Mouse (Mus musculus) liver, embryonic 12.5 days (tissue): Measurements from ENCODE around the gene Sorcs2. TPM values are rescaled to one million over a fixed set of nuclear protein-coding genes. Genes with fewer than 3 reads are reported as not detected.
"Not testable (repeated sequence)": the region's sequence is repeated elsewhere in the genome, so short reads cannot be mapped to it uniquely, and the experiment has no call there.

Experiments
- ATAC-seq: fragments of 200-750 bp; cut with Nextera tagmentation; 2 replicates; pipeline ENCODE4 v1.8.0; 2017; ENCODE audit warnings: moderate number of reproducible peaks, mild to moderate bottlenecking, moderate library complexity
- H3K27ac ChIP-seq: fragments of 300-500 bp; sonication (generic); 2 replicates; pipeline ENCODE4 v1.5.1; 2016; ENCODE audit warnings: mild to moderate bottlenecking
- H3K27me3 ChIP-seq: fragments of 300-500 bp; sonication (generic); replicated peaks from 2 replicates; pipeline ENCODE4 v1.6.1; 2016; ENCODE audit warnings: mild to moderate bottlenecking, moderate library complexity
- H3K36me3 ChIP-seq: fragments of 300-500 bp; sonication (generic); 2 replicates; pipeline ENCODE4 v1.6.1; 2016; ENCODE audit warnings: mild to moderate bottlenecking, moderate library complexity
- H3K4me1 ChIP-seq: fragments of 300-500 bp; sonication (generic); 2 replicates; pipeline ENCODE4 v1.6.1; 2016
- H3K4me2 ChIP-seq: fragments of 300-500 bp; sonication (generic); 2 replicates; pipeline ENCODE4 v1.6.1; 2016; ENCODE audit warnings: mild to moderate bottlenecking, moderate library complexity
- H3K4me3 ChIP-seq: fragments of 300-500 bp; sonication (generic); 2 replicates; pipeline ENCODE4 v1.5.1; 2016; ENCODE audit warnings: mild to moderate bottlenecking, moderate library complexity
- H3K9ac ChIP-seq: fragments of 300-500 bp; sonication (generic); 2 replicates; pipeline ENCODE4 v1.6.1; 2016; ENCODE audit warnings: mild to moderate bottlenecking, moderate library complexity
- H3K9me3 ChIP-seq: fragments of 300-500 bp; sonication (generic); replicated peaks from 2 replicates; pipeline ENCODE4 v1.6.1; 2016; ENCODE audit warnings: mild to moderate bottlenecking, moderate library complexity
- WGBS: fragments of 180-500 bp; shearing (Covaris S2); methylation state at CpG from one replicate; pipeline ENCODE4 v1.1.7; 2016; ENCODE audit not compliant: insufficient replicate concordance; 5-methylcytosine and 5-hydroxymethylcytosine counted together
- polyA plus RNA-seq: library from polyadenylated mRNA; unstranded; fragments of >200 nt; fragmentation: Nextera tagmentation; extraction: Ambion mirVana; gene quantifications from 2 replicates; pipeline ENCODE4 v1.2.1, GENCODE M21; 2016

Sorcs2 gene
- polyA plus RNA-seq, 1 experiment from 2014 or later = 1.2 TPM

- H3K9me3 ChIP-seq = no peaks in the 10 kb centered on the region
- H3K4me2 ChIP-seq = no peak overlapping the region
- WGBS = 66% methylated on average over 6 of the region's 6 CpGs
- no peaks in the 10 kb centered on the region for H3K4me1 ChIP-seq
- no peak overlapping the region for H3K27ac ChIP-seq
- H3K9ac ChIP-seq = no peak overlapping the region
- ATAC-seq = no peak
- no peaks in the 10 kb centered on the region for H3K36me3 ChIP-seq
- no peak overlapping the region for H3K4me3 ChIP-seq
- H3K27me3 ChIP-seq = no peaks in the 10 kb centered on the region
These were observed 123.1 kb downstream of the Sorcs2 start for GRCm38 (mm10) chr5:36274684-36275394.

- H3K4me3 ChIP-seq = no peak overlapping the region
- H3K36me3 ChIP-seq = no peaks in the 10 kb centered on the region
- no peak for ATAC-seq
- H3K4me2 ChIP-seq = no peak overlapping the region
- no peak overlapping the region for H3K27ac ChIP-seq
- H3K4me1 ChIP-seq = no peaks in the 10 kb centered on the region
- WGBS = 65% methylated on average over 3 of the region's 3 CpGs
- H3K9me3 ChIP-seq = no peaks in the 10 kb centered on the region
- no peaks in the 10 kb centered on the region for H3K27me3 ChIP-seq
- no peak overlapping the region for H3K9ac ChIP-seq
These were observed 130.7 kb downstream of the Sorcs2 start for GRCm38 (mm10) chr5:36267194-36267769.

- WGBS = 67% methylated on average over 12 of the region's 12 CpGs
- Histone ChIP-seq H3K27me3 (no peaks in the 10 kb centered on the region), H3K36me3 (no peaks in the 10 kb centered on the region), H3K4me1 (no peaks in the 10 kb centered on the region), H3K4me2 (no peak overlapping the region), H3K27ac (no peak overlapping the region), H3K4me3 (no peak overlapping the region), H3K9me3 (no peaks in the 10 kb centered on the region), H3K9ac (no peak overlapping the region)
- ATAC-seq = no peak
These were observed 137.1 kb downstream of the Sorcs2 start for GRCm38 (mm10) chr5:36260862-36261261.

- Histone ChIP-seq H3K4me3 (no peak overlapping the region), H3K4me1 (no peaks in the 10 kb centered on the region), H3K4me2 (no peak overlapping the region), H3K9ac (no peak overlapping the region), H3K27me3 (no peaks in the 10 kb centered on the region), H3K36me3 (no peaks in the 10 kb centered on the region), H3K9me3 (no peaks in the 10 kb centered on the region), H3K27ac (no peak overlapping the region)
- 40% methylated on average over 6 of the region's 6 CpGs for WGBS
- ATAC-seq = peak; percentile 59
These were observed 138.2 kb downstream of the Sorcs2 start for GRCm38 (mm10) chr5:36259691-36260124.

GRCm38 (mm10) chr5:36258387-36259181, 139.4 kb downstream of the Sorcs2 start:
- Histone ChIP-seq H3K36me3 (no peaks in the 10 kb centered on the region), H3K4me2 (no peak overlapping the region), H3K4me3 (no peak overlapping the region), H3K27ac (no peak overlapping the region), H3K9me3 (no peaks in the 10 kb centered on the region), H3K27me3 (no peaks in the 10 kb centered on the region), H3K9ac (no peak overlapping the region), H3K4me1 (no peaks in the 10 kb centered on the region)
- 69% methylated on average over 12 of the region's 12 CpGs for WGBS
- ATAC-seq = no peak

GRCm38 (mm10) chr5:36257008-36257407, 140.9 kb downstream of the Sorcs2 start:
- no peak overlapping the region for H3K27ac ChIP-seq
- 69% methylated on average over 5 of the region's 5 CpGs for WGBS
- no peaks in the 10 kb centered on the region for H3K27me3 ChIP-seq
- H3K4me2 ChIP-seq = no peak overlapping the region
- no peak overlapping the region for H3K4me3 ChIP-seq
- H3K9me3 ChIP-seq = no peaks in the 10 kb centered on the region
- ATAC-seq = no peak
- no peaks in the 10 kb centered on the region for H3K36me3 ChIP-seq
- H3K4me1 ChIP-seq = no peaks in the 10 kb centered on the region
- H3K9ac ChIP-seq = no peak overlapping the region

GRCm38 (mm10) chr5:36254642-36255516, 143.1 kb downstream of the Sorcs2 start:
- Histone ChIP-seq H3K9ac (no peak overlapping the region), H3K36me3 (no peaks in the 10 kb centered on the region), H3K4me2 (no peak overlapping the region), H3K27me3 (no peaks in the 10 kb centered on the region), H3K9me3 (no peaks in the 10 kb centered on the region), H3K4me1 (no peaks in the 10 kb centered on the region), H3K4me3 (no peak overlapping the region), H3K27ac (no peak overlapping the region)
- 71% methylated on average over 18 of the region's 18 CpGs for WGBS
- ATAC-seq = no peak

GRCm38 (mm10) chr5:36252746-36253504, 145.0 kb downstream of the Sorcs2 start:
- no peak for ATAC-seq
- no peaks in the 10 kb centered on the region for H3K4me1 ChIP-seq
- no peak overlapping the region for H3K27ac ChIP-seq

GRCm38 (mm10) chr5:36248022-36248421, 149.9 kb downstream of the Sorcs2 start:
- H3K9me3 ChIP-seq = no peaks in the 10 kb centered on the region
- 54% methylated on average over 3 of the region's 3 CpGs for WGBS
- ATAC-seq = no peak
- H3K36me3 ChIP-seq = no peaks in the 10 kb centered on the region
- H3K27ac ChIP-seq = no peak overlapping the region
- no peak overlapping the region for H3K4me3 ChIP-seq
- H3K9ac ChIP-seq = no peak overlapping the region
- no peak overlapping the region for H3K4me2 ChIP-seq
- H3K4me1 ChIP-seq = no peaks in the 10 kb centered on the region
- no peaks in the 10 kb centered on the region for H3K27me3 ChIP-seq

More at GRCm38 (mm10) chr5:36252746-36253504, 145.0 kb downstream of the Sorcs2 start:
- H3K27me3 ChIP-seq = no peaks in the 10 kb centered on the region
- H3K4me2 ChIP-seq = no peak overlapping the region
- no peak overlapping the region for H3K4me3 ChIP-seq
- no peaks in the 10 kb centered on the region for H3K9me3 ChIP-seq
- H3K9ac ChIP-seq = no peak overlapping the region
- WGBS = 78% methylated on average over 17 of the region's 17 CpGs
- H3K36me3 ChIP-seq = no peaks in the 10 kb centered on the region

GRCm38 (mm10) chr5:36237526-36237925, 160.4 kb downstream of the Sorcs2 start:
- H3K36me3 ChIP-seq, H3K4me3 ChIP-seq, ATAC-seq, H3K27me3 ChIP-seq, H3K4me2 ChIP-seq, H3K9ac ChIP-seq, H3K9me3 ChIP-seq, H3K27ac ChIP-seq, H3K4me1 ChIP-seq: not testable (repeated sequence)
- WGBS = 86% methylated on average over 8 of the region's 10 CpGs

GRCm38 (mm10) chr5:36230301-36230780, 167.6 kb downstream of the Sorcs2 start:
- no peak overlapping the region for H3K9ac ChIP-seq
- no peaks in the 10 kb centered on the region for H3K27me3 ChIP-seq
- no peaks in the 10 kb centered on the region for H3K36me3 ChIP-seq
- no peak for ATAC-seq
- no peaks in the 10 kb centered on the region for H3K9me3 ChIP-seq
- no peak overlapping the region for H3K4me2 ChIP-seq
- no peak overlapping the region for H3K4me3 ChIP-seq
- H3K4me1 ChIP-seq = no peaks in the 10 kb centered on the region
- 65% methylated on average over 9 of the region's 9 CpGs for WGBS
- H3K27ac ChIP-seq = no peak overlapping the region
